Mouse (Mus musculus) CH12.LX (cell line): ENCODE results near the gene Ube2o. TPM values are rescaled to one million over a fixed set of nuclear protein-coding genes. Genes with fewer than 3 reads are reported as not detected.
"Not testable (repeated sequence)": the region's sequence is repeated elsewhere in the genome, so short reads cannot be mapped to it uniquely, and the experiment has no call there.

Source experiments
- DNase-seq: peaks from one replicate; pipeline ENCODE4 v3.0.0-alpha.2; 2013; ENCODE audit errors: extremely low read depth
- H3K27ac ChIP-seq: 2 replicates; pipeline ENCODE4 v1.5.1; 2012; ENCODE audit warnings: low read depth, mild to moderate bottlenecking, control low read depth, moderate library complexity; ENCODE audit not compliant: insufficient read depth
- H3K27me3 ChIP-seq: replicated peaks from 2 replicates; pipeline ENCODE3; 2012; ENCODE audit warnings: inconsistent platforms
- H3K36me3 ChIP-seq, 2 experiments: replicated peaks in 1 of 2; 2 replicates each; pipeline versions ENCODE3 to v1.6.1; 2012; ENCODE audit warnings: inconsistent platforms in 1 of 2, low read length in 1 of 2, mild to moderate bottlenecking in 1 of 2, mixed read lengths in 1 of 2, moderate library complexity in 1 of 2; ENCODE audit not compliant: control insufficient read depth in 1 of 2, insufficient read depth in 1 of 2
- H3K4me1 ChIP-seq, 2 experiments: 2 replicates each; pipeline ENCODE4 v1.6.1; 2012; ENCODE audit warnings: inconsistent platforms in 1 of 2, moderate library complexity in 1 of 2; ENCODE audit not compliant: insufficient read depth in 2 of 2, control insufficient read depth in 1 of 2
- H3K4me2 ChIP-seq: 2 replicates; pipeline ENCODE4 v1.6.1; 2012; ENCODE audit warnings: low read depth, mild to moderate bottlenecking, control low read depth; ENCODE audit not compliant: poor library complexity, insufficient read depth, severe bottlenecking
- H3K4me3 ChIP-seq, 3 experiments: fragments of 150-350 bp in 1 of 3; sonication (generic) in 1 of 3; replicated peaks in 1 of 3; 2 replicates each; pipeline versions ENCODE3 to v1.5.1; 2011 to 2012; ENCODE audit warnings: low read depth in 2 of 3, low read length in 2 of 3, mild to moderate bottlenecking in 2 of 3, moderate library complexity in 2 of 3, control low read depth in 1 of 3, improper control_type of control experiment in 1 of 3, inconsistent platforms in 1 of 3, mixed read lengths in 1 of 3; ENCODE audit not compliant: poor library complexity in 1 of 3
- H3K79me2 ChIP-seq: replicated peaks from 2 replicates; pipeline ENCODE4 v1.6.1; 2012; ENCODE audit warnings: mild to moderate bottlenecking, moderate library complexity; ENCODE audit not compliant: control insufficient read depth, poor library complexity, insufficient read depth, severe bottlenecking; ENCODE audit errors: extremely low read depth
- H3K9ac ChIP-seq: 2 replicates; pipeline ENCODE4 v1.6.1; 2012; ENCODE audit warnings: low read depth, mild to moderate bottlenecking, control low read depth, moderate library complexity; ENCODE audit not compliant: insufficient read depth
- H3K9me3 ChIP-seq: replicated peaks from 2 replicates; pipeline ENCODE3; 2012; ENCODE audit warnings: low read length, inconsistent platforms, mixed read lengths
- BHLHE40 ChIP-seq: IDR thresholded peaks from 2 replicates; pipeline ENCODE4 v1.6.1; 2011; ENCODE audit warnings: mild to moderate bottlenecking, low read depth, low read length, improper control_type of control experiment
- E2F4 ChIP-seq: IDR thresholded peaks from 2 replicates; pipeline ENCODE4 v1.6.1; 2011; ENCODE audit warnings: low read depth, low read length, improper control_type of control experiment; ENCODE audit not compliant: insufficient replicate concordance
- EP300 ChIP-seq: IDR thresholded peaks from 2 replicates; pipeline ENCODE4 v1.6.1; 2011; ENCODE audit warnings: low read length, improper control_type of control experiment
- GABPA ChIP-seq: IDR thresholded peaks from 2 replicates; pipeline ENCODE4 v1.6.1; 2012; ENCODE audit warnings: low read depth, low read length, improper control_type of control experiment, inconsistent platforms; ENCODE audit not compliant: insufficient replicate concordance
- JUN ChIP-seq: IDR thresholded peaks from 2 replicates; pipeline ENCODE4 v1.6.1; 2011; ENCODE audit warnings: low read depth, mild to moderate bottlenecking, low read length, improper control_type of control experiment, moderate library complexity; ENCODE audit not compliant: insufficient read depth
- JUND ChIP-seq: conservative IDR thresholded peaks from 2 replicates; pipeline ENCODE4 v1.6.1; 2011; ENCODE audit warnings: low read depth, low read length, improper control_type of control experiment
- MAFK ChIP-seq: IDR thresholded peaks from 2 replicates; pipeline ENCODE4 v1.6.1; 2011; ENCODE audit warnings: low read length, improper control_type of control experiment; ENCODE audit not compliant: insufficient replicate concordance
- MXI1 ChIP-seq: IDR thresholded peaks from 2 replicates; pipeline ENCODE4 v1.6.1; 2011; ENCODE audit warnings: mild to moderate bottlenecking, low read depth, low read length, improper control_type of control experiment
- POLR2AphosphoS2 ChIP-seq: IDR thresholded peaks from 2 replicates; pipeline ENCODE4 v1.6.1; 2011; ENCODE audit warnings: low read depth, low read length, improper control_type of control experiment
- RCOR1 ChIP-seq: conservative IDR thresholded peaks from 2 replicates; pipeline ENCODE4 v1.6.1; 2012; ENCODE audit warnings: low read depth, mild to moderate bottlenecking, inconsistent platforms, low read length, improper control_type of control experiment
- TCF12 ChIP-seq: IDR thresholded peaks from 2 replicates; pipeline ENCODE4 v1.6.1; 2014; ENCODE audit warnings: low read depth, mild to moderate bottlenecking, inconsistent platforms, low read length, improper control_type of control experiment
- USF1 ChIP-seq: IDR thresholded peaks from 2 replicates; pipeline ENCODE4 v1.6.1; 2014; ENCODE audit warnings: low read depth, mild to moderate bottlenecking, inconsistent platforms, low read length, improper control_type of control experiment
- ZMIZ1 ChIP-seq: IDR thresholded peaks from 2 replicates; pipeline ENCODE4 v1.6.1; 2012; ENCODE audit warnings: low read depth, mild to moderate bottlenecking, inconsistent platforms, low read length, improper control_type of control experiment
- ZNF384 ChIP-seq: IDR thresholded peaks from 2 replicates; pipeline ENCODE4 v1.6.1; 2012; ENCODE audit warnings: low read depth, low read length, improper control_type of control experiment, inconsistent platforms
- dilution Hi-C: fragments of 300-500 bp; cut with MboI; formaldehyde crosslinking; loops from 2 replicates; pipeline ENCODE4 v1.14.3; 2020; ENCODE audit warnings: low sequenced_read_pairs; ENCODE audit not compliant: extremely low pct_unique_long_range_greater_than_20kb, extremely low pct_ligation_motif_present
- in situ Hi-C: fragments of 300-500 bp; cut with MboI; formaldehyde crosslinking; loops from 3 replicates; pipeline ENCODE4 v1.14.3; 2019; ENCODE audit warnings: low sequenced_read_pairs, low pct_ligation_motif_present, low pct_unique_long_range_greater_than_20kb, mixed read lengths
- polyA plus RNA-seq: library from polyadenylated mRNA; unstranded; fragments of >175 nt; gene quantifications from 2 replicates; pipeline ENCODE4 v1.2.1, GENCODE M21; 2012; ENCODE audit warnings: low read depth; ENCODE audit not compliant: insufficient read length
- total RNA-seq, 2 experiments: library from RNA; depleted of rRNA; stranded (reverse); fragments of 300-350 nt in 1 of 2; fragments of >200 nt in 1 of 2; gene quantifications; 2 replicates each; pipeline ENCODE4 v1.2.3; 2012 to 2014

Gene Ube2o
- total and polyA plus RNA-seq, 3 experiments = 12.7 to 61.7 (median 42.8) TPM

DNA sequence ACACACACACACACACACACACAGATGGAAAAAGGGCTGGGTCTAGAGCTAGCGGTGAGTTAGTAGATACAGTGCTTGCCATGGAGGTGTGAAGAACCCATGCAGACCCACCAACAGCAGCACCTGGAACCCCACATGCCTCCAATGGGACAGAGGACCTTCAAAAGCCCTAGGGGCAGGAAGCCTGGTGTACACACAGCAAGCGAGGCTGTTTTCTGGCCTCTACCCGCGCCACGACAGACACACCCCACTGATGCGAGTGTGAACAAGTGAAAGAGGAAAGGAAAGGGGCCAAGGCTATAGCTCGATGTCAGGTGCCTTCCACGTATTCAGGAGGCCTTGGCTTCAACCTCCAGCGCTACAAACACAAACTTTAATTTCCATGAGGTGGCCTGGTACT is 30.6 kb upstream of the Ube2o start:
- no peak overlapping the region for H3K9ac ChIP-seq
- no peak overlapping the region for H3K4me2 ChIP-seq
- H3K27me3 ChIP-seq = no peaks in the 10 kb centered on the region
- H3K9me3 ChIP-seq = peaks cover 4% of the 10 kb centered on the region
- no peak overlapping the region for H3K4me3 ChIP-seq
- TF ChIP-seq MXI1 = no peak
- no peak for TF ChIP-seq JUND
- TF ChIP-seq JUN = no peak
- no peak for TF ChIP-seq GABPA
- TF ChIP-seq MAFK = no peak
- no peak for TF ChIP-seq TCF12
- TF ChIP-seq USF1 = no peak
- TF ChIP-seq ZMIZ1 = no peak
- TF ChIP-seq BHLHE40 = no peak
- TF ChIP-seq RCOR1 = no peak
- no peak for TF ChIP-seq POLR2AphosphoS2
- TF ChIP-seq E2F4 = no peak
- no peak for TF ChIP-seq EP300
- no peak for TF ChIP-seq ZNF384
- no peak for DNase-seq
- dilution Hi-C loops (no loop called here), in situ Hi-C loops (no loop called here)
- no peaks in the 10 kb centered on the region for H3K79me2 ChIP-seq
- H3K36me3 ChIP-seq = peaks cover 19 to 53% of the 10 kb centered on the region in 2 experiments
- peaks cover 25 to 79% of the 10 kb centered on the region in 2 experiments for H3K4me1 ChIP-seq
- no peak overlapping the region for H3K27ac ChIP-seq

DNA sequence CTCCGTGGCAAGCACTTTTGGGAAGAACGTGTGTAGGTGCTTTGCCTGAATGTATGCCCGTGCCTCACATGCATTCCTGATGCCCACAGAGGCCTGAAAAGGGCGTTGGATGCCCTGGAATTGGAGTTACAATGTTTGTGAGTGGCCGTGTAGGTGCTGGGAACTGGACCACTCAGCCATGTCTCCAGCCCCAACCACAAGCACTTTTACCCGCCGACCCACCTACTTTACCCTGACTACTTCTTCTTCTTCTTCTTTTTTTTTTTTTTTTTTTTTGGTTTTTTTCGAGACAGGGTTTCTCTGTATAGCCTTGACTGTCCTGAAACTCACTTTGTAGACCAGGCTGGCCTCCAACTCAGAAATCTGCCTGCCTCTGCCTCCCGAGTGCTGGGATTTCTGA is 29.9 kb upstream of the Ube2o start:
- H3K27ac ChIP-seq, H3K4me3 ChIP-seq, H3K4me2 ChIP-seq, dilution Hi-C loops, DNase-seq, H3K27me3 ChIP-seq, H3K9ac ChIP-seq, in situ Hi-C loops, H3K79me2 ChIP-seq, H3K9me3 ChIP-seq: not testable (repeated sequence)
- Histone ChIP-seq H3K4me1 (peaks cover 19 to 77% of the 10 kb centered on the region in 2 experiments), H3K36me3 (peaks cover 26 to 61% of the 10 kb centered on the region in 2 experiments)
- TF ChIP-seq ZNF384 = peak; percentile 67
